Mouse (Mus musculus) erythroblast, adult 5-6 weeks (primary cell): ENCODE data around the gene Pfkfb3. TPM values are rescaled to one million over a fixed set of nuclear protein-coding genes. Genes with fewer than 3 reads are reported as not detected.

ENCODE experiments used
- ATAC-seq: replicated peaks from 2 replicates; pipeline ENCODE4 v1.8.0; 2016; ENCODE audit warnings: moderate number of reproducible peaks, mild to moderate bottlenecking, moderate TSS enrichment, inconsistent platforms; ENCODE audit not compliant: poor library complexity, low FRiP score, severe bottlenecking
- total RNA-seq, 2 experiments: library from RNA; stranded (forward) in 1 of 2; stranded (reverse) in 1 of 2; fragments of 150-400 nt in 1 of 2; fragments of 200-764, 138-1000 nt in 1 of 2; gene quantifications; 2 replicates each; pipeline versions ENCODE4 v1.2.3 to v1.2.4; 2015 to 2017; ENCODE audit warnings: low replicate concordance in 2 of 2

The Pfkfb3 gene
- total RNA-seq (2015; ENCODE audit: low replicate concordance) (11.5 and 27.3 TPM in 2 replicates), total RNA-seq (2017; ENCODE audit: low replicate concordance) (5.0 and 11.5 TPM in 2 replicates)

DNA sequence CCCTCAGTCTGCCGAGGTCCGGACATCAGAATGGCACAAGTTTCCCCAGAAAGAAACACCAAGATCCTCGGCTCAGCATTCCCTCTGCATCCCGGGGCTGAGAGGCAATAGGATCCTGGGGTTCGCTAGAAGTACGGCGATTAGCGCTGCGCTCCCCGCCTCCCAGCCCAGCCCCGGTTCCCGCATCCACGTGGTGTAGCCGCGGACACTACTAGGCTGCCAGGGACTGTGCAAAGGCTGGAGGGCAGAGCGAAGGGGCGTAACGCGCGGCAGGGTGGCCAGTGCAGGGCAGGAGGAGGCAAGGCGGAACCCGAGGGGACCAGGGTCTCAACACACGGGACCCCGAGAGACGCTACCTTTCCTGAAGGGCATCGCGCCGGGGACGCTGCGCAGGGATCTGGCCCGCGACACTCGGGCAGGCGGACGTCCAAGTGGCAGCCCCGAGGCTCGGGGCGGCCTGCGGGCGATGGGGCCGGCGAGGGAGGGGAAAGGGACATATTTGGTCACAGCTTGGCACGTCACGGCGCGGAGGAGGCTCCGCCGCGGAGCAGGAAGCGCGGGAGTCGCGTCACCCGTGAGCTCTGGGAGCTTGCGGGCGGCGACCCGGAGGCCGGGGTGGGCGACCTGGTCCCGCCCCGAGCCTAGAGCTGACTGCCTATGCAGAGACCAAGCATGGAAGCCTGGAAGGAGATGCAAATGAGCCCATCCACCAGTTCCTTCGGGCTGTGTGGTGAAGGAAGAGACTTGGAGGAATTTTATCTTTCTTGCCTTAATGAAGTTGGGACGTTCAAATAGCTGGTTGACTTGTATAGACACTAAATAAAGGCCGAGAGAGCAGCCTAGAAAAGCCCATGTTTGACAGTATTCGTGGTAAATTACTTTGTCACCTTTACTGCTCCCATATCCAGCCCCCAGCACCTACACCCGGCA lies at the start of gene Pfkfb3:
TSS of gene Pfkfb3 (minus strand) at position 607 of the 930 bp plus-strand sequence.
- ATAC-seq = no peak

DNA sequence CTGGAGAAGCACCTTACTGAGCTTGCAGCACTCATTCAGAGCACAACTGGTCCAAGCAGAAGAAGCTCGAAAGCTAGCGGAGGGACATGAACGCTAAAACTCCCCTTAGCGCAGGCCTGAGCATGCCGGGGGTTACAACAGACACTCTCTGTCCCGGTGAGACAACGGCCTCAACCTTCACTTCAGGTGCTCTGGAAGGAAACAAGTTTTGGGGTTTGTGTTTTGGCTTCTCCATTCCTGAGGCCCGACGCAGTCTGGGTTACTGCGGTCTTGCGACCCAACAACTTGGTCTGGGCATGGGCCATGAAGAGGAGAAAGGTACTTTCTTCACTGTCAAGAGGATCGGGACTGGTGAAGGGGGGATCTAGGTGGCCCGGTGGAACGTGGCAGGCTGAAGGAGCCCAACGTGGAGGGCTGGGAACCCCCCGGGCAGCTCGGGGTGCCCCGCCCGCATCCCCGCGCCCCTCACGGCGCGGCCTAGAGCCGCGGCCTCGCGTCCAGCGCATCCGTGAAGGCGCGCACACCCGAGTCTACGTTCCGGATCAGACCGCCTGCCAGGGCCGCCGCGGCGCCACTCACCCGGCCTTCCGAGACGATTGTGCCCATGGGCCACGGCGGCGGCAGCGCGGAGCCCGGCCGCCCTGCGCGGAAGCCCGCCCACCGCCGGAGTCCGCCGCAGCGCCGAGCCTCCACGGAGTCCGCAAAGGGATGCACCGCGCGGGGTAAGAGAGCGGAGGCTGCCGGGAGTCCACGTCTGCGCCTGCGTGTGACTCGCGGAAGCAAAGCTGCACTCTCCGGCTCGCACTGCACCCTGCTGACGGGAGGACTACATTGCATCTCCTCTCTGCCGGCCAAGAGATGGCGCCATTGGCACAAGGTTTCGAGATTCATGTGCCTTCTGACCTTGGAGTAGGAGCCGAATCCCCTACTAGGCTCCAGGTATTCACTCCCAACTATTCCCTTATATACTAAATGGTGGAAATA lies 48.9 kb upstream of the Pfkfb3 start:
- ATAC-seq = peak; percentile 100

DNA sequence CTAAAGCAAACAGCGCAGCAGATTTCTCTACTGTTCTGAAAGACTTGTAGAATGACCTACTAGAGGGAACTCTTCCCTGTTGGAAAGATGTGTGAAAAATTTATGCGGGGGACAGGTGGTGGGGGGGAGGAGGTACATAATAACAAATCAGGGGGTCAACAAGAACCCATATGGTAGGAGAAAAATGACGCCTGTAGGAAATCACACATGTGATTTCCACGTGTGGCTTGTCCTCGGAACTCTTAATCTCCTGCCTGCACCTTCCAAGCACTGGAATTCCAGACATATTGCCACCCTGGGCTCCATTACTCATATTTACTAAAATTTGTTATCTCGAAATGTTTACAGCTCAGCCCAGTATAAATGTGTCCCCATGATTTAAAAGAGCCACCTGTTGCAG lies 47.9 kb upstream of the Pfkfb3 start:
- ATAC-seq = no peak

DNA sequence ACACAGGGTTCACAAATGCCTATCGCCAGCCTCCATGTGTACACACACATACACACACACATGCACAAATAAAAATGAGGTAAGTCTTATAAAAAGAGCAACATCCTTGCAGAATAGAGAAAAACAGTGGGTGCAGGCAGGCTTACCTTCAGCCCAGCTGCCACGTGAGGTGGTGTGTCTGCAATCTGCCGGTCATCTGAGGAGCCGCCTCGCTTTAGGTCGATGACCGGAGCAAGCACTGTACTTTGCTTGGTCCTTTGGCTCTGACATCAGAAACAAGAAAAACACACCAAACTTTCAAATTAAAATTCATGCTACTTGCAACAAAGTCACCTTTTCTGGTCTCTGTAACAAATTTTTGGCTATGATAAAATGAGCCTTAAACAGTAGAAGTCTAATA lies 44.0 kb upstream of the Pfkfb3 start:
- ATAC-seq = no peak

DNA sequence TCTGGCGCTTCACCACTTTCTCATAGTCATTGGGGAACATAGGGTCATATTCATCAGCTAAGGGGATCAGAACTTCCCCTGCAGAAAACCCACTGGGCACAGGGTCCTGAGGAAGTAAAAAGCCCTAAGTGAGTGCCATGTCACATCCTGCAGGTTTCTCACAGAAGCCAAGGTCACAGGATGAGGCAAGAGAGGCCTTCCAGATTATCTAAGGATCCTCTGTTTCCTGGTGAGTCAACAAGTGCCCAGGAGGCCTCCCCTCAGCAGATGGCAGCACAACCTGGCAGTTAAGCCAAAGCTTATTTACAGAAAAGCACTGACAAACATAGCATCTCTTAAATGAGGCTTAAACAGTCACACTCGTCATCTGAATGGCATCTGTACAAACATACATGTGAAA lies 42.8 kb upstream of the Pfkfb3 start:
- no peak for ATAC-seq

DNA sequence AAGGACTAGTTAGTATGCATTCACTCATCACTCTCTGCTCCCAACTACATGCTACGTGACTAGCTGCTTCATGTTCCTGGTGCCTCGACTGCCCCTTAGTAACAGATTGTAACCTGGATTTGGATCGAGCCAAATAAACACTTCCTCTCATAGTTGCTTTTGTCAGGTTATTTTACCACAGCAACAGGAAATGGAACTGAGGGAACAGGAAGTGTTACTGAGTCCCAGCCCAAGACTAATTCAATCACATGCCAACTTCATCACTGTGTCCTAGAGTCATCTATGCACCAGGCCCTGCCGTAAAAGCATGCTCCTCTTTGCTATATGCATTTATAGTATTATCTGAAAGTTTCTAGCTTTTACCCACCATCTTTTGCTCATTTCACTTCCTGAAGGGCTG lies 34.1 kb upstream of the Pfkfb3 start:
- ATAC-seq = no peak

DNA sequence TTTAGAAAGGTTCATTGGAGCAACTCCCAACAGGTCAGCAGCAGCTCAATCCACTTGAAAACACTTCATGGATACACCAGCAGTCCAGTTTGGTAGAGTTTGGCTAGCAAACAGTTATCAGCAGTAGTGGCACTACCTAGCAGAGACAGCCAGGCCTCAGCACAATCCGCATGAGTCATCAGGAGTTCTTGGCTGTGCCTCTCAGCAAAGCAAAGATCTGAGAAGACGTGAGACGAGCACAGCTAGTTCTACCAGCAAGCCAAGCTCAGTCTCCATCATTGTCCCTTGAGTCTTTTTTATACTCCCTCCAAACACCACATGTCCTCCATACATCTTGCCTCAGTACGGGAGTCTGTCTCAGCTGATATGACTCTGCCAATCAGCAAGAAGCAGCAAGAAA lies 25.5 kb upstream of the Pfkfb3 start:
- ATAC-seq = no peak

DNA sequence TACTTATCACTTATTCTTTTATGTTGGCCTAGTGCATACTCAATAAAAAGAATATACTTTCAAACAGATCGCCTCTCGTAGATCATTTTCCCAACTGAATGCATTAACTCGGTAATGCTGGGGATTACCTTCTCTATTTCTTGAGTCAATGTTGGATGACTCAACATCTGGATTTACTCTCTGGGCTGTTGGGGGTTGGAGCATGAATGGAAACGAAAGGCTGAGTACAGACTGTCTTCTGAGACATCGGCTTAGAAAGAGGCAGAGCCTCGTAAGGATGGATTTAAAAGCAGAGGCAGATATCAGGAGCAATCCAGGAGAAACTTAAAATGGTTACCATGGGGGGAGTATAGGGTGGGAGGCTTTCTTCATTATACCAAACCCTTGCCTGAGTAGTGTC lies 24.3 kb upstream of the Pfkfb3 start:
- ATAC-seq = no peak

DNA sequence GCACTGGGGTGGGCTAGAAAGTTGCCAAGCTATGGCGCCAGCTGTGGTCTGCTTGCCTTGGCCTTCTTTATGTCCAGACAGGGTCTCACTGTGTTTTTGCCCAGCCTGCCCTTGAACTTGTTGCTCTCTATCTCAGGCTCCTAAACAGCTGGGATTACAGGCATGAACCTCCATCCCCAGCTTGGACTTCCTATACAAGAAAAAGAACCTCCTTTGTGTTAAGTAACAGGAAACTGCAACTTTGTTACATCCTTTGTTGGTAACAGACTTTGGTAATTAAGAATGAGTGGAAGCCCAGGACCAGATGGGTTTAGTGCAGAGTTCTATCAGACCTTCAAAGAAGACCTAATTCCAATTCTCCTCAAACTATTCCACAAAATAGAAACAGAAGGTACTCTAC lies 19.8 kb upstream of the Pfkfb3 start:
- no peak for ATAC-seq

DNA sequence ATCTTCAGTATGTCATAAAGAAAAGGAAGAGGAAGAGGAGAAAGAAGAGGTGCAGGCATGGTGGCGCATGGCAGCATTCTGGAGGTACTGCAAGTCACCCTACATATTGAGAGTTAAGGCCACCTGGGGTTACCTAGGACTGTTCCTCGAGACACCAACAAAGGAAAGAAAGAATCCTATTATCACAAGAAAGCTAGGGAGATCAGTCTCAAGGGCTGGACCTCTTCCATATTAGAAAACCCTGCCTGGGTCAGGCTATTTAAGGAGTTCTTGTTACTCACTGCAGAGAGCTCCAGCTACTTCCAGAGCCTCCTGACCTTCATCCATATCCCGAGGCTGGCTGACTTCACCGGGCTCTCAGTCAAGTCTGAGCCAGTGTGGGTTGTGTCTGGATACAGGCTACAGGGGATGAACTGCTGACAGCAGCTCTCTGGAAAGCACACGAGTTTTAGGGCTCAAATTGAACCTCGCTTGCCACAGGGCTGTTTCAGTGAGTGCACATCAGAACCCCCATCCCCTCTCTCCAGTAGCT lies 17.2 kb upstream of the Pfkfb3 start:
- ATAC-seq = no peak

DNA sequence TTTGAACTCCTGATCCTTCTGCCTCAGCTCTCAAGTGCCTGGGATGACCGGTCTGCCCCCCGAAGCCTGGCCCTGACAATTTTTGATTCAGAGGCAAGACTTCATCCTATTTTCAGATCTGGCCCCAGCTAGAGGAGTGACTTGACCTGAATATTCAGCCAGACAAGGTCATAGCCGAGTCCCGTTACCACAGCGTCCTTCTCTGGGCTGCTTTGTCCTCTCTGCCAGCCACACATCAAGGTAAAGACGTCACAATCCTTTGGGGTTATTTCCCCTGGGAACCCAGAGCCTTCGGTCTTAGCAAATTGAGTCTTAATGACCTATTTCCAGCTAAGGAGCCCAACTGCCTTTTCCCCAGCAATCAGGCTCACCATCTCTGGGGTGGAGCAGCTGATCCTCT lies 14.6 kb upstream of the Pfkfb3 start:
- ATAC-seq = no peak

DNA sequence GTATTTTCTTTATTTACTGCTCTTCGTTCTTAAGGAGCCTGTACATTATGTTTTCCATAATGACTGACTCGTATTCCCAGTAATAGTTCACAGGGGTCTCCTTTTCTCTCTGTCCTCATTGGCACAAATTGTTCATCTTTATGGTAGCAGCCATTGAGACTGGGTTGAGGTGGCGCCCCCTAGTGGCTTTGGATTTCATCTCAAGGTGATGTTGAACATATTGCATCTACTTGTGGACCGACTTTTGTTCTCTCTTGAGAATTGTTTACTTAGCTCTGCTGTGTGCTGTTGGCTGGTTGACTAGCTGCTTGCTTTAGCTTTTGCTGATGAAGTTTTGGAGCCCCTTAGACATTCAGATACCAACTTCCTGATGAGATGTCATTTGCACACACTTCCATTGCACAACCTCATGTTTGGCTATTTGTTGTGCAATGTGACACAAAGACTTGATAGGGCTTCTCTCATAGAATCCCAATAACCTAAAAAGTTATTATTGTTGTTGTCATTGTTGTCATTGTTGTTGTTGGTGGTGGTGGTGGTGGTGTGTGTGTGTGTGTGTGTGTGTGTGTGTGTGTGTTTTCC lies 14.0 kb upstream of the Pfkfb3 start:
- ATAC-seq = no peak

DNA sequence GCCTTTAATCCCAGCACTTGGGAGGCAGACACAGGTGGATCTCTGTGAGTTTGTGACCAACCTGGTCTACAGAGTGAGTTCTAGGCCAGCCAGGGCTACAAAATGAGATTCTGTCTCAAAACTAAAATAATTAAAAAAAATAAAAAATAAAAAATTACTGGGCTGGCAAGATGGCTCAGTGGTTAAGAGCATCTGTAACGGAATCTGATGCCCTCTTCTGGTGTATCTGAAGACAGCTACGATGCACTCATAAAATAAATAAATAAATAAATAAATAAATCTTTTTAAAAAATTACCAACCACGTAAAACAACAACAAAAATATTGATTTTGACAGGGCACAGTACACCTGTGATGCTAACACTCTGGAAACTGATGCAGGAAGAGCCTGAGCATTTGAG lies 13.0 kb upstream of the Pfkfb3 start:
- no peak for ATAC-seq

DNA sequence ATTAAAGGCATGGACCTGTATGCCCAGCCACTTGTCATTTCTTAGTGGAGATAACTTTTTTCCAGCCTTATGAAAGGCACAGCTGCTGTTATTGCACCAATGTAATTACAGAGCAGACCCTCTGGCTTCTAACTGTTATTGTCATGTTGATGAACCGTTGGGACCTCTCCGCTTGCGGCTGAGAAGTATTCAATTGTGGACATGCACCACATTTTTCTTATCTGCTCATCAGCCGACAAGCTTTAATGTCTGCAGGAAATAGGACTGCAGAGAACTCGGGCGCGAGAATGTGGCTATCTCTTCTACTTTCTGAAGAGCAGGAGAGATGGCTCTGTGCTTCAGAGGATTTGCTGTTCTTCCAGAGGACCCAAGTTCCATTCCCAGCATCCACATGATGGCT lies 12.4 kb upstream of the Pfkfb3 start:
- no peak for ATAC-seq

DNA sequence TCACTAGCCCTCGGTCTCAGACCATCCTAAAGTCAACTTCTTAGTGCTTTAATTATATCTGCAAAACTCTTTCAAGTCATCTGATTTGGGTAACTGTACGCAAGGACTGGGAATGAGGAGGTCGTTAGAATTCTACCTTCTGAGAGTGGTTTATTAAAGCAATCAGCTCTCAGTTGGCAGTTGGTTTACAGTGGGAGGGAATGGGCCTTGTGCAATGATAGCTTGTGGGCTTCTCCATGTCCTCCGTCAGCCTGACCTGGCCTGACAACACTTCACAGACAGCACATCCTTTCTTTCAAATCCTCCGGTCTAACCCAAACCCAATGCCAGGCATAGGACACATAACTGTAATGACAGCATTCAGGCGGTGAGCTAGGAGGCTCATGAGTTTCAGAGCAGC lies 10.9 kb upstream of the Pfkfb3 start:
- no peak for ATAC-seq

DNA sequence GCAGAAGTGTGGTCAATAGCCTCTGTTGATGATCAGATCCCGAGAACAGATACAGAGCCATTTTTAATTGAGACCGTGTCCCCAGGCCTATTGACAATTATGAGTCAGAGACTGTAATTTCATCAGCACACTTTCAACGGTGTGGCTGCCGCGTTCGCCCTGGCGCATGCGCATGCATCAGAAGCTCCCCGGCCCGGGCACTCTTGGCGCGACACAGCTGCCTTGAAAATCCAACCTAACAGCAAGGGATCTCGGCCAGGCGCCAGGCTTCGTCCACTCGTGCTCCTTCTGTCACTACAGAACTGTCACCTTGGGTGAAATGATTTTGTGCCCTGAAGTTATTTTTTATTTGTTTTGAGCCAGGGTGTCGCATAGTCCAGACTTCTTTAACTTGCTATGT lies 9.4 kb upstream of the Pfkfb3 start:
- no peak for ATAC-seq

DNA sequence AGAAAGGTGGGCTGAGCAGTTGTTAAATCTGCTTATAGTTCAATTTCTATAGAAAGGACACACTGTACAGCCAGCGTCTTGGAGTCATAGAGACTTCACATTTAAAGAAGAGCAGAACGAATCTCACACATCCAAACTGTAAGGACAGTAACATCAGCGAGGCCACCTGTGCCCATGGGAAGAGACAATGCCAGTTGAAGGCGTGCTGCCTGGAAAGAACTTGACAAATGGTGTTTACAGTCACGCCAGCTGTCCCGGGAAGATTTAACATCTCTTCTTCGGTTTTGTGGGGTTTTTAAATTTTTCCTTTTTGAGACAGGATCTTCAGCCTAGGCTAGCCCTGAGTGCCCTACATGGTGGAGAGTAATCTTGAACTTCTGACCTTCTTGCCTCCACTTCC lies 4.8 kb upstream of the Pfkfb3 start:
- ATAC-seq = no peak

DNA sequence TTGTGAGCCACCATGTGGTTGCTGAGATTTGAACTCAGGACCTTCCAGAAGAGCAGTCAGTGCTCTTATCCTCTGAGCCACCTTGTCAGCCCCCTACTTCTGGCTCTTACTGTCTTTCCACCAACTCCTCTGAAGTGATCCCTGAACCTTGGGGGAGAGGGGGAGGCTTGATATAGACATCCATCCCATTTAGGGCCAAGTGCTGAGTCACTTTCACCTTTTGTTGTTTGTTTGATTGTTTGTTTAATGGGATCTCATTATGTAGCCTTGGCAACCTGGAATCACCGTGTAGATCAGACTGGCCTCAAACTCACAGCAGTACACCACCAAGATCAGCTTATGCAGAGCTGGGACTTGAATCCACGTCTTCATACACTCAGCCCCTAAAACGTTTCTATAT lies 3.4 kb upstream of the Pfkfb3 start:
- no peak for ATAC-seq

DNA sequence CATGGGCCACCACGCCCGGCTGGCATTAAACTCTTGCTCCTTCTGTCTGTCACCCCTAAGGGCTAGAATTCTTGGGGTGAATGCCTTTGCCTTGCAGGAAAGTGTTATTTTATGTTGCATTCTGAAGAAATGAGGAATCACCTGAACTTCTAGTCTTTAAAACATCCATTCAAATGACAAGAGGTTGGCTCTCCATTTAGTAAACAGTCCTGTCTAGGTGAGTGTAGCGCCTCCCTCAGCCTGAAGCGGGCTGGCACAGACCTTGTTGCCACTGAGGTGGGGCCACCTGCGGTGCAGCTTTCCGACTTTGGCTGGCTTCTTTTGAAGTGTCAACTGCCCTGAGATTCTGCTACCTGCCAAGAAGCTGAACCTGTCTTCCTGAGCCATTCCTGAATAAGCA lies 1.4 kb upstream of the Pfkfb3 start:
- ATAC-seq = no peak

DNA sequence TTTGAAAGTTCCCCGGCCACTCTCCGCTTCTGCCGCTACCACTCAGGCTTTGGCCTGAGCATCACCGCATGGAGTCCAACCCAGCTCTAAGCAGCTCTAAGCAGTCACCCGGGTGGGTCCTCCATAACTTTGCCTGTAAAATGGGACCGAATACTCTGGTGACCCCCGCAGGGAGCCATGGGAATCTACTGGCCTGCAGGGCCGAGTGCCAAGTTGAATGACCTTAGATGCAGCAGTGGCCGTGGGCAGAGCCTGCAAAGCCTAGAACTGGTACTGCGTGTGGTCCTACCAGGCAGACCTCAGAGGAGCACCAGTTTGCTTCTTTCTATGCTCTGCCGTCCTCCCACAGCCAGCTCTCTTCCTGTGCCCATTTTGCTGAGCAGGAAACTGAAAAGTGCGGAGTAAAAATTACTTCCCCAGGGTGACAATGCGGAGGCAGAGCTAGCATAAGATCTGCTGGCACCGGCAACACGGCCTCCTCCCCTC lies 868 bp downstream of the Pfkfb3 start:
- 0 out of 2 replicates have a peak, but pooled peaks have one; percentile 39 for ATAC-seq
